ENCODE assay signal across 31 mouse cellular contexts in genomic region chr19:46363294-46364009, GRCm38 (mm10). TPM values are rescaled to one million over a fixed set of nuclear protein-coding genes. Genes with fewer than 3 reads are reported as not detected.
DNase-seq lines count a peak whose midpoint lies in the region; ATAC-seq and TF ChIP-seq lines count a peak whose summit lies in the region.
"Had no signal": no experiment of that assay in that cellular context is flagged by ENCODE, and none has a peak within 500 bp of the region (broad histone marks: within the 10 kb centered on the region; RNA-seq: fewer than 3 reads in every experiment).

No protein-coding gene starts in this region.

- no peak overlapping the region for H3K4me2 ChIP-seq in liver, embryonic 12.5 days
- H3K4me2 ChIP-seq in liver, embryonic 11.5 days = no peak overlapping the region
- H3K4me2 ChIP-seq in liver, postnatal 0 days (ENCODE audit: low read depth, low read length) = 0 out of 2 replicates have a peak overlapping the region, but pooled peaks have one; percentile 6
- H3K4me2 ChIP-seq: embryonic facial prominence, embryonic 12.5 days; heart, embryonic 12.5 days; hindbrain, embryonic 14.5 days; limb, embryonic 12.5 days; midbrain, embryonic 12.5 days; neural tube, embryonic 12.5 days had no signal

- H3K27me3 ChIP-seq in liver, embryonic 12.5 days (replicated peaks) = no peaks in the 10 kb centered on the region
- no peaks in the 10 kb centered on the region for H3K27me3 ChIP-seq in liver, embryonic 11.5 days (replicated peaks; ENCODE audit: control insufficient read depth, insufficient read depth, low read length)
- no peaks in the 10 kb centered on the region for H3K27me3 ChIP-seq in liver, postnatal 0 days (ENCODE audit: insufficient read depth, low read length)

- WGBS in liver, embryonic 12.5 days (ENCODE audit: insufficient replicate concordance) = 65% methylated on average over 11 of the region's 11 CpGs
- WGBS in liver, embryonic 11.5 days = 72% methylated on average over 11 of the region's 11 CpGs
- WGBS in liver, postnatal 0 days (ENCODE audit: insufficient replicate concordance) = 53% methylated on average over 11 of the region's 11 CpGs

- peaks cover 12% of the 10 kb centered on the region for H3K36me3 ChIP-seq in liver, embryonic 12.5 days
- H3K36me3 ChIP-seq in liver, embryonic 11.5 days (ENCODE audit: control insufficient read depth, insufficient read depth, low read length) = no peaks in the 10 kb centered on the region
- H3K36me3 ChIP-seq in liver, postnatal 0 days (replicated peaks; ENCODE audit: insufficient read depth, low read length) = no peaks in the 10 kb centered on the region
- H3K36me3 ChIP-seq: embryonic facial prominence, embryonic 12.5 days; heart, embryonic 12.5 days; limb, embryonic 12.5 days; midbrain, embryonic 12.5 days; neural tube, embryonic 12.5 days had no signal

- H3K9me3 ChIP-seq in liver, embryonic 12.5 days (replicated peaks) = no peaks in the 10 kb centered on the region
- no peaks in the 10 kb centered on the region for H3K9me3 ChIP-seq in liver, embryonic 11.5 days (ENCODE audit: control insufficient read depth, low read length)
- H3K9me3 ChIP-seq in liver, postnatal 0 days (ENCODE audit: low read length) = no peaks in the 10 kb centered on the region
- H3K9me3 ChIP-seq: embryonic facial prominence, embryonic 12.5 days; heart, embryonic 12.5 days; limb, embryonic 12.5 days; midbrain, embryonic 12.5 days; neural tube, embryonic 12.5 days had no signal

- TF ChIP-seq EP300 in liver, postnatal 0 days (IDR thresholded peaks at IDR 0.05; ENCODE audit: low read depth) = no peak

- peaks cover 13% of the 10 kb centered on the region for H3K4me1 ChIP-seq in liver, embryonic 12.5 days
- no peaks in the 10 kb centered on the region for H3K4me1 ChIP-seq in liver, embryonic 11.5 days (replicated peaks; ENCODE audit: control insufficient read depth, insufficient read depth, low read length)
- H3K4me1 ChIP-seq in liver, postnatal 0 days (ENCODE audit: insufficient read depth) = peaks cover 4% of the 10 kb centered on the region
- H3K4me1 ChIP-seq: embryonic facial prominence, embryonic 12.5 days; heart, embryonic 12.5 days; limb, embryonic 12.5 days; midbrain, embryonic 12.5 days; neural tube, embryonic 12.5 days had no signal

- H3K27ac ChIP-seq in liver, embryonic 12.5 days = 0 out of 2 replicates have a peak overlapping the region, but pooled peaks have one; percentile 36
- no peak overlapping the region for H3K27ac ChIP-seq in liver, embryonic 11.5 days (ENCODE audit: low read depth, low read length)
- no peak overlapping the region for H3K27ac ChIP-seq in liver, postnatal 0 days (ENCODE audit: low read depth)
- H3K27ac ChIP-seq: embryonic facial prominence, embryonic 12.5 days; hindbrain, embryonic 14.5 days; layer of hippocampus, adult 2 months; left cerebral cortex, adult 2 months; limb, embryonic 12.5 days; liver, embryonic 14.5 days; macrophage; midbrain, embryonic 12.5 days; neural tube, embryonic 12.5 days had no signal

- ATAC-seq in liver, embryonic 12.5 days = no peak
- ATAC-seq in liver, embryonic 11.5 days (replicated peaks; ENCODE audit: low FRiP score) = no peak
- ATAC-seq in liver, postnatal 0 days = no peak
- ATAC-seq: CD4-positive, CD25-positive, alpha-beta regulatory T cell, adult 4 months; forebrain, embryonic 14.5 days; intestine, postnatal 0 days; lung, postnatal 0 days had no signal

- intact Hi-C loops in heart, postnatal 36 days (cut with DNase I) = no loop called here

- TF ChIP-seq CTCF in liver, postnatal 0 days (IDR thresholded peaks at IDR 0.05; ENCODE audit: low read depth) = no peak

- H3K4me3 ChIP-seq in liver, embryonic 12.5 days = no peak overlapping the region
- no peak overlapping the region for H3K4me3 ChIP-seq in liver, embryonic 11.5 days (ENCODE audit: low read depth, low read length)
- no peak overlapping the region for H3K4me3 ChIP-seq in liver, postnatal 0 days (ENCODE audit: low read depth, low read length)
- H3K4me3 ChIP-seq: embryonic facial prominence, embryonic 12.5 days; heart, embryonic 12.5 days; layer of hippocampus, adult 2 months; left cerebral cortex, adult 2 months; limb, embryonic 12.5 days; midbrain, embryonic 12.5 days; myocyte; neural tube, embryonic 12.5 days had no signal

- H3K9ac ChIP-seq in liver, embryonic 12.5 days = no peak overlapping the region
- no peak overlapping the region for H3K9ac ChIP-seq in liver, embryonic 11.5 days (ENCODE audit: low read depth, low read length)
- no peak overlapping the region for H3K9ac ChIP-seq in liver, postnatal 0 days (replicated peaks)
- H3K9ac ChIP-seq: embryonic facial prominence, embryonic 12.5 days; heart, embryonic 12.5 days; hindbrain, embryonic 14.5 days; limb, embryonic 12.5 days; liver, embryonic 14.5 days; midbrain, embryonic 12.5 days; neural tube, embryonic 12.5 days had no signal

- DNase-seq in liver, embryonic 11.5 days (ENCODE audit: low spot score) = no peak
- DNase-seq in ZHBTc4 (ENCODE audit: low read depth, low spot score) = peak; percentile 27
- DNase-seq in liver, postnatal 0 days = no peak
- no peak for DNase-seq in heart, adult 9 months (ENCODE audit: low spot score in 2 of 2)
- no peak for DNase-seq in heart, postnatal 36 days
- no peak for DNase-seq in ovary, postnatal 10 days (ENCODE audit: low spot score)
- DNase-seq: adrenal gland, postnatal 25 days; cerebellum, adult 18-20 months; cerebellum, postnatal 14 days; gastrocnemius, postnatal 25 days; heart, adult 18-20 months; kidney, adult 9 months; kidney, postnatal 25 days; right cerebral cortex, postnatal 14 days; thymus, postnatal 4 days had no signal

RNA-seq across cellular contexts. Expression of gene 2310034G01Rik, which starts 13.3 kb away (rescaled TPM):
- 0.37 and 0.41 TPM in 2 replicates for polyA plus RNA-seq in liver, embryonic 12.5 days (2016; fragmentation: Nextera tagmentation; extraction: Ambion mirVana)
- polyA plus RNA-seq in liver, embryonic 11.5 days (2014; fragmentation: Nextera tagmentation; extraction: Ambion mirVana) = 0.87 and 1.5 TPM in 2 replicates
- polyA plus RNA-seq in liver, postnatal 0 days (2015; fragmentation: Nextera tagmentation; extraction: Ambion mirVana) = 0.75 and 1.0 TPM in 2 replicates
- under 1 TPM; 0.33 to 0.50 TPM for total RNA-seq in heart, postnatal 36 days (2021)

RNA-seq across cellular contexts. Expression of gene Mfsd13a, which starts 22.5 kb away (rescaled TPM):
- polyA plus RNA-seq in liver, embryonic 12.5 days (2016; fragmentation: Nextera tagmentation; extraction: Ambion mirVana) = 13.2 and 14.5 TPM in 2 replicates
- 21.9 and 25.4 TPM in 2 replicates for polyA plus RNA-seq in liver, embryonic 11.5 days (2014; fragmentation: Nextera tagmentation; extraction: Ambion mirVana)
- 3.4 and 3.9 TPM in 2 replicates for polyA plus RNA-seq in liver, postnatal 0 days (2015; fragmentation: Nextera tagmentation; extraction: Ambion mirVana)
- total RNA-seq in heart, postnatal 36 days (2021) = 1 to 10 TPM; 2.4 to 2.5 TPM

RNA-seq across cellular contexts. Expression of gene Cuedc2, which starts 24.9 kb away (rescaled TPM):
- polyA plus RNA-seq in liver, embryonic 12.5 days (2016; fragmentation: Nextera tagmentation; extraction: Ambion mirVana) = 97.6 and 99.1 TPM in 2 replicates
- polyA plus RNA-seq in liver, embryonic 11.5 days (2014; fragmentation: Nextera tagmentation; extraction: Ambion mirVana) = 151 and 153 TPM in 2 replicates
- polyA plus RNA-seq in liver, postnatal 0 days (2015; fragmentation: Nextera tagmentation; extraction: Ambion mirVana) = 52.4 and 53.8 TPM in 2 replicates
- 10 to 100 TPM; 87.2 to 94.6 TPM for total RNA-seq in heart, postnatal 36 days (2021)

RNA-seq across cellular contexts. Expression of gene Actr1a, which starts 32.1 kb away (rescaled TPM):
- 71.5 and 72.9 TPM in 2 replicates for polyA plus RNA-seq in liver, embryonic 12.5 days (2016; fragmentation: Nextera tagmentation; extraction: Ambion mirVana)
- polyA plus RNA-seq in liver, embryonic 11.5 days (2014; fragmentation: Nextera tagmentation; extraction: Ambion mirVana) = 90.6 and 103 TPM in 2 replicates
- 31.8 and 35.4 TPM in 2 replicates for polyA plus RNA-seq in liver, postnatal 0 days (2015; fragmentation: Nextera tagmentation; extraction: Ambion mirVana)
- 10 to 100 TPM; 88.4 to 97.0 TPM for total RNA-seq in heart, postnatal 36 days (2021)

RNA-seq across cellular contexts. Expression of gene Sufu, which starts 33.2 kb away (rescaled TPM):
- 12.4 TPM in 2 replicates for polyA plus RNA-seq in liver, embryonic 12.5 days (2016; fragmentation: Nextera tagmentation; extraction: Ambion mirVana)
- 22.8 and 24.7 TPM in 2 replicates for polyA plus RNA-seq in liver, embryonic 11.5 days (2014; fragmentation: Nextera tagmentation; extraction: Ambion mirVana)
- 3.7 and 3.8 TPM in 2 replicates for polyA plus RNA-seq in liver, postnatal 0 days (2015; fragmentation: Nextera tagmentation; extraction: Ambion mirVana)
- total RNA-seq in heart, postnatal 36 days (2021) = 10 to 100 TPM; 10.8 to 12.7 TPM
